20 mouse cellular contexts compared by ENCODE assay signal in the genomic region with DNA sequence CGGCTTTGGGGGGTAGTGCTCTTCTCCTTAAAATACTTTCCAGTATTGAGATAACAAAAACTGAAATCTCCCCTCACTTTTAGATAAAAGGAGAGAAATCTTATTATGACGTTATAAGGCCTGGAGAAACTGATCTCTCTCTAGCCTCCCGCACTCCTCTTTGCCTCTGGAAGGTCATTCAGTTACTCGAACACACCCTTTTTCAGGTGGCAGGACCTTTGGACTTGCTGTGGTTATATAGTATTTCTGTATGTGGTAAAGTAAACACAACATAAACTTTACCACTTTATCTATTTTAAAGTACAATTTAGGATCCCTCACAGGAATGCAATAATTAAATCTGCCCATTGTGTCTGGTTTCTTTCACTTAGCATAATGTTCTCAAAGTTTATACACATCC. TPM values are rescaled to one million over a fixed set of nuclear protein-coding genes. Genes with fewer than 3 reads are reported as not detected.
DNase-seq lines count a peak whose midpoint lies in the region; ATAC-seq and TF ChIP-seq lines count a peak whose summit lies in the region.
"Had no signal": no experiment of that assay in that cellular context is flagged by ENCODE, and none has a peak within 500 bp of the region (broad histone marks: within the 10 kb centered on the region; RNA-seq: fewer than 3 reads in every experiment).

No protein-coding gene starts in this region.

- H3K36me3 ChIP-seq in forebrain, embryonic 14.5 days (ENCODE audit: control insufficient read depth, insufficient read depth, low read length): no peaks in the 10 kb centered on the region
- H3K36me3 ChIP-seq in forebrain, embryonic 10.5 days (replicated peaks): no peaks in the 10 kb centered on the region
- no peaks in the 10 kb centered on the region for H3K36me3 ChIP-seq in intestine, embryonic 16.5 days (ENCODE audit: control insufficient read depth, insufficient read depth, low read length)
- H3K36me3 ChIP-seq in small intestine, adult 2 months (ENCODE audit: control insufficient read depth, insufficient read depth, low read length): no peaks in the 10 kb centered on the region
- H3K36me3 ChIP-seq: embryonic facial prominence, embryonic 13.5 days; embryonic facial prominence, embryonic 15.5 days; forebrain, embryonic 12.5 days had no signal

- H3K4me2 ChIP-seq in forebrain, embryonic 14.5 days (ENCODE audit: low read length): no peak overlapping the region
- no peak overlapping the region for H3K4me2 ChIP-seq in intestine, embryonic 16.5 days (ENCODE audit: low read depth, low read length)
- H3K4me2 ChIP-seq: embryonic facial prominence, embryonic 13.5 days; embryonic facial prominence, embryonic 15.5 days; forebrain, embryonic 12.5 days had no signal

- WGBS in forebrain, embryonic 14.5 days: 91% methylated on average over 4 of the region's 4 CpGs
- 90% methylated on average over 4 of the region's 4 CpGs for WGBS in forebrain, embryonic 10.5 days
- 44% methylated on average over 4 of the region's 4 CpGs for WGBS in intestine, embryonic 16.5 days
- 48% methylated on average over 4 of the region's 4 CpGs for WGBS in small intestine, adult 2 months

- no peak for ATAC-seq in forebrain, embryonic 14.5 days
- ATAC-seq in intestine, embryonic 16.5 days: peak; percentile 72

- H3K27ac ChIP-seq in forebrain, embryonic 14.5 days (ENCODE audit: low read depth, low read length): peak overlapping the region; percentile 56; the same call in 1 of the 2 replicates
- no peak overlapping the region for H3K27ac ChIP-seq in forebrain, embryonic 10.5 days
- H3K27ac ChIP-seq in intestine, embryonic 16.5 days (ENCODE audit: low read length): no peak overlapping the region
- H3K27ac ChIP-seq in small intestine, adult 2 months (ENCODE audit: insufficient read depth, low read depth, low read length): peak overlapping the region; percentile 51; the same call in 1 of the 2 replicates
- H3K27ac ChIP-seq: embryonic facial prominence, embryonic 13.5 days; embryonic facial prominence, embryonic 15.5 days had no signal

- no peak overlapping the region for H3K9ac ChIP-seq in forebrain, embryonic 14.5 days (ENCODE audit: low read length)
- H3K9ac ChIP-seq in intestine, embryonic 16.5 days (ENCODE audit: low read depth, low read length): no peak overlapping the region
- H3K9ac ChIP-seq: embryonic facial prominence, embryonic 13.5 days; embryonic facial prominence, embryonic 15.5 days; forebrain, embryonic 12.5 days had no signal

- no peak for DNase-seq in forebrain, embryonic 14.5 days (ENCODE audit: low spot score)
- DNase-seq in forebrain, embryonic 10.5 days (ENCODE audit: extremely low spot score, low spot score): no peak
- DNase-seq in right cerebral cortex, postnatal 36 days (ENCODE audit: low spot score in 2 of 2): no peak
- no peak for DNase-seq in kidney, adult 8-10 months
- DNase-seq: adrenal gland, adult 2 months; adrenal gland, postnatal 10 days; adrenal gland, postnatal 25 days; cerebellum, adult 11 months; cerebellum, adult 18-20 months; cerebellum, adult 8-10 months; cerebellum, adult 9-11 months; cerebellum, postnatal 14 days; cerebellum, postnatal 36 days; embryo, embryonic 11 days had no signal

- H3K9me3 ChIP-seq in forebrain, embryonic 14.5 days (replicated peaks; ENCODE audit: control insufficient read depth, low read length): no peaks in the 10 kb centered on the region
- no peaks in the 10 kb centered on the region for H3K9me3 ChIP-seq in forebrain, embryonic 10.5 days
- H3K9me3 ChIP-seq in intestine, embryonic 16.5 days (ENCODE audit: control insufficient read depth, low read length): no peaks in the 10 kb centered on the region
- H3K9me3 ChIP-seq: embryonic facial prominence, embryonic 13.5 days; embryonic facial prominence, embryonic 15.5 days; forebrain, embryonic 12.5 days had no signal

- H3K27me3 ChIP-seq in forebrain, embryonic 14.5 days (replicated peaks; ENCODE audit: control insufficient read depth, insufficient read depth, low read length): no peaks in the 10 kb centered on the region
- no peaks in the 10 kb centered on the region for H3K27me3 ChIP-seq in forebrain, embryonic 10.5 days (ENCODE audit: poor library complexity, severe bottlenecking)
- H3K27me3 ChIP-seq in intestine, embryonic 16.5 days (replicated peaks; ENCODE audit: control insufficient read depth, insufficient read depth, low read length): no peaks in the 10 kb centered on the region
- H3K27me3 ChIP-seq in small intestine, adult 2 months (ENCODE audit: control insufficient read depth, insufficient read depth, low read length): no peaks in the 10 kb centered on the region
- H3K27me3 ChIP-seq: embryonic facial prominence, embryonic 15.5 days; forebrain, embryonic 12.5 days had no signal

- no peak overlapping the region for H3K4me3 ChIP-seq in forebrain, embryonic 14.5 days (ENCODE audit: low read depth, low read length)
- no peak overlapping the region for H3K4me3 ChIP-seq in forebrain, embryonic 10.5 days
- no peak overlapping the region for H3K4me3 ChIP-seq in intestine, embryonic 16.5 days (ENCODE audit: low read length)
- H3K4me3 ChIP-seq in small intestine, adult 2 months (ENCODE audit: low read depth, low read length): no peak overlapping the region
- H3K4me3 ChIP-seq: embryonic facial prominence, embryonic 13.5 days; embryonic facial prominence, embryonic 15.5 days; erythroblast, embryonic 14.5 days; forebrain, embryonic 12.5 days had no signal

- no peaks in the 10 kb centered on the region for H3K4me1 ChIP-seq in forebrain, embryonic 14.5 days (ENCODE audit: control insufficient read depth, insufficient read depth, low read length)
- H3K4me1 ChIP-seq in forebrain, embryonic 10.5 days: peaks cover 7% of the 10 kb centered on the region
- no peaks in the 10 kb centered on the region for H3K4me1 ChIP-seq in intestine, embryonic 16.5 days (ENCODE audit: control insufficient read depth, insufficient read depth, low read length)
- peaks cover 5% of the 10 kb centered on the region; the same call in 1 of the 2 replicates for H3K4me1 ChIP-seq in small intestine, adult 2 months (ENCODE audit: control insufficient read depth, insufficient read depth, insufficient read length, low read length)
- H3K4me1 ChIP-seq: embryonic facial prominence, embryonic 13.5 days; embryonic facial prominence, embryonic 15.5 days; forebrain, embryonic 12.5 days had no signal

- no peak for TF ChIP-seq POLR2A in small intestine, adult 2 months (IDR thresholded peaks at IDR 0.05; ENCODE audit: low read depth, low read length)

- TF ChIP-seq CTCF in small intestine, adult 2 months (IDR thresholded peaks at IDR 0.05; ENCODE audit: extremely low read depth, insufficient read length, insufficient replicate concordance, low read depth, low read length): no peak

RNA-seq across cellular contexts. Expression of gene Tspan7, which starts 5.0 kb away (rescaled TPM):
- 277 and 328 TPM in 2 replicates for polyA plus RNA-seq in forebrain, embryonic 14.5 days (2014; fragmentation: Nextera tagmentation; extraction: Ambion mirVana)
- polyA plus RNA-seq in forebrain, embryonic 10.5 days (2016; fragmentation: Nextera tagmentation; extraction: Ambion mirVana): 69.0 and 71.9 TPM in 2 replicates
- polyA plus RNA-seq in intestine, embryonic 16.5 days (2015; fragmentation: Nextera tagmentation; extraction: Ambion mirVana): 166 and 168 TPM in 2 replicates
- 36.1 and 71.2 TPM in 2 replicates for polyA plus RNA-seq in small intestine, adult 2 months (2012; rRNA removed)

Comparison
In these comparisons a context has a peak if more than half of its experiments do, and no peak if none do; other contexts are left out.
1. H3K27ac ChIP-seq: peak in forebrain, embryonic 14.5 days (single experiment) and small intestine, adult 2 months (single experiment); none in forebrain, embryonic 10.5 days (single experiment) and intestine, embryonic 16.5 days (single experiment).